Mouse (Mus musculus) bone marrow, adult 2 months (tissue): ENCODE results near the gene Vmn2r93. TPM values are rescaled to one million over a fixed set of nuclear protein-coding genes. Genes with fewer than 3 reads are reported as not detected.

ENCODE experiments used
- H3K27ac ChIP-seq: fragments of 200-500 bp; 2 replicates; pipeline ENCODE4 v1.5.1; 2012; ENCODE audit warnings: low read depth, mild to moderate bottlenecking, control low read depth, inconsistent platforms, low read length; ENCODE audit not compliant: control insufficient read depth, poor library complexity, insufficient read depth
- H3K4me1 ChIP-seq: fragments of 200-500 bp; 2 replicates; pipeline ENCODE4 v1.6.1; 2011; ENCODE audit warnings: low read length; ENCODE audit not compliant: control insufficient read depth, insufficient read depth
- H3K4me3 ChIP-seq: fragments of 200-500 bp; replicated peaks from 2 replicates; pipeline ENCODE3; 2011; ENCODE audit warnings: mild to moderate bottlenecking, low read depth, low read length, control low read depth; ENCODE audit not compliant: control insufficient read depth
- CTCF ChIP-seq: fragments of 200-500 bp; IDR thresholded peaks from 2 replicates; pipeline ENCODE4 v1.5.1; 2011; ENCODE audit warnings: low read length, control low read depth; ENCODE audit not compliant: control insufficient read depth, insufficient read depth
- POLR2A ChIP-seq: fragments of 200-500 bp; IDR thresholded peaks from 2 replicates; pipeline ENCODE4 v1.6.1; 2011; ENCODE audit warnings: low read depth, mild to moderate bottlenecking, control low read depth, low read length, borderline replicate concordance; ENCODE audit not compliant: control insufficient read depth
- WGBS: fragments of 180-500 bp; shearing (Covaris S2); methylation state at CpG from one replicate; pipeline ENCODE4 v1.1.7; 2018; 5-methylcytosine and 5-hydroxymethylcytosine counted together
- polyA plus RNA-seq: library from polyadenylated mRNA; stranded (reverse); fragments of >200 nt; gene quantifications from 2 replicates; pipeline ENCODE4 v1.2.4, GENCODE M21; 2011; ENCODE audit warnings: low replicate concordance; ENCODE audit not compliant: missing spikeins, insufficient read depth, insufficient read length

The Vmn2r93 gene
- polyA plus RNA-seq = not detected in 2 replicates

DNA sequence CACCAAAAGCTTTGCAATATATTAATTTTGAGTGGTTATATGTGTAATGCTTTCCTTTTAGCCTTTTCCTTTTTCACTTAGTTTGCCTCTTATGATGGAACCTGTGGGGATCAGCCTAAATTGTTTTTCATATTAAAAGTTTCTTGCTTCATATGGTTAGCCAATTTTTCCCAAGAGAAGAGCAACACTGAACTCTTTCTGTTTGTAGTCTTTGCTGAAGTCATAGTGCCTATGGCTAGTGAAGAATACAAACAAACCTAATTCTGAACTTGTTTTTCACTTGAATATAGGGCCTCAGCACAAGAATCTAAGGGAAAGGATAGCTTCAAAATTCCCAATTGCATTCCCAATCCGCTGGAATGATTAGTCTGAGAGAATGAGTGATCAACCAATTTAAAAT is at the start of gene Vmn2r93:
TSS of gene Vmn2r93 (plus strand) at position 301 of the 400 bp plus-strand sequence.
- no peak within 1 kb of the TSS for H3K4me3 ChIP-seq
- 28% methylated on average over 1 of the region's 1 CpGs for WGBS
- TF ChIP-seq POLR2A = no peak
- TF ChIP-seq CTCF = no peak
- H3K4me1 ChIP-seq = no peaks in the 10 kb centered on the region
- H3K27ac ChIP-seq = no peak within 1 kb of the TSS

DNA sequence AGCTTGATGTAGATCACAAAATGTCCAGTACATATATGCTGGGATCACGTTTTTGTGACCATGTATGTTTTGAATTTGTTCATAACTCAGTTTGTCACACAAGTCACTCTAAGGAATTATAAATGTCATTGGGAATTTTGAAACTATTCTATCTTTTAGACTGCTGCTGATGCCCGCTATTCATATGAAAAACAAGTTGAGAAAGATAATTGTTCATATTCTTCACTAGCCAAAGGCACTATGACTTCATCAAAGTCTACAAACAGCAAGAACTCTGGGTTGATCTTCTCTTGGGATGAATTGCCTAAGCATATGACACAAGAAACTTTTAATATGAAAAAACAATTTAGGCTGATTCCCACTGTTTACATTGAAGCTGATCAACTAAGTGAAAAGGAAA is 20.2 kb upstream of the Vmn2r93 start, which contains the start of gene Vmn2r94:
TSS of gene Vmn2r94 (minus strand) at position 101 of the 400 bp plus-strand sequence.
- Histone ChIP-seq H3K27ac (no peak within 1 kb of the TSS), H3K4me3 (no peak within 1 kb of the TSS), H3K4me1 (no peaks in the 10 kb centered on the region)
- 48% methylated on average over 2 of the region's 2 CpGs for WGBS
- TF ChIP-seq POLR2A = no peak
- TF ChIP-seq CTCF = no peak

DNA sequence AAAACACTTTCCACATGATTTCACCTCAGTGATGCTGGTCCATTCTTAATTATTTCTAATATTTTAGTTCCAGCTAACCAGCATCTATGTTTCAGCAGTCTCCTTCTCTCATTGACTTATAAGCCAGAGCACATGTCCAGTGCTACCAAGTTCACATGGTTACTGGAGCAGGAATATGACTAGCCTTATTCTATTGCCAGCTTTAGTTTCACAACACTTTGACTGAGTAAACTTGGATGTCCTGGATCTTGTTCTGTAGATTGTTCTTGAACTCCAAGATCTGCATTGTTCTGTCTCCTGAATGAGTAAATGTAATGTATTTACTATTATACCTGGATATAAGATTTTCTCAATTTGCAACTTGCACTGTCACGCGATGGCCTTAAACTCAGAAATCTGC is 25.1 kb downstream of the Vmn2r93 start:
- 95% methylated on average over 2 of the region's 2 CpGs for WGBS
- H3K4me1 ChIP-seq = no peaks in the 10 kb centered on the region
- TF ChIP-seq POLR2A = no peak
- TF ChIP-seq CTCF = no peak
- H3K4me3 ChIP-seq = no peak overlapping the region
- no peak overlapping the region for H3K27ac ChIP-seq

DNA sequence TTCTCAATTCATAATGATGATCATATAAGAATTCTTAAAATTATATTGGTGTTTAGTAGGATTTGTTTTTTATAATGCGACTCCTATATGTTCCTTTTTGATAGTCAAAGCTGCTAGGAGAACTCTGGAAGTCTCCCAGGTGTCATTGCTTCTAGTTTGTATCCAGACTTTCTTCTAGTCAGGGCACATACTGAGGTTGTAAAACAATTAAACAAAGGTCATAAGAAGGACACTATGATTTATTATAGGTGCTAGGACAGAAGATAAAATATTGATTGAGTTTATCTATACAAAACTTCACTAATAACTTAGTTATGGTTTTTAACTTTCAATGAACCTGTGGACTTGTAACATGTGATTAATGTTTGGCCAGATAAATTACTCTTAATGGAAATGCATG is 62.1 kb downstream of the Vmn2r93 start:
- 57% methylated on average over 1 of the region's 1 CpGs for WGBS
- TF ChIP-seq CTCF = no peak
- TF ChIP-seq POLR2A = no peak
- H3K4me1 ChIP-seq = no peaks in the 10 kb centered on the region
- no peak overlapping the region for H3K4me3 ChIP-seq
- no peak overlapping the region for H3K27ac ChIP-seq

- no peak for TF ChIP-seq CTCF
- TF ChIP-seq POLR2A = no peak
These were observed 62.7 kb downstream of the Vmn2r93 start for GRCm38 (mm10) chr17:18360602-18361001.

More at GRCm38 (mm10) chr17:18360602-18361001, 62.7 kb downstream of the Vmn2r93 start:
- 51% methylated on average over 3 of the region's 3 CpGs for WGBS
- no peak overlapping the region for H3K4me3 ChIP-seq
- no peaks in the 10 kb centered on the region for H3K4me1 ChIP-seq
- H3K27ac ChIP-seq = no peak overlapping the region

Other genes with a start within 250 kb of the Vmn2r93 start
- gene Vmn2r124, start 248.7 kb upstream of the Vmn2r93 start, polyA plus RNA-seq = not detected in 2 replicates
- not detected in 2 replicates for gene Vmn2r91, start 213.1 kb upstream of the Vmn2r93 start, polyA plus RNA-seq
- not detected in 2 replicates for gene Vmn2r92, start 146.2 kb upstream of the Vmn2r93 start, polyA plus RNA-seq
- not detected in 2 replicates for gene Vmn2r94, start 20.3 kb upstream of the Vmn2r93 start, polyA plus RNA-seq
- not detected in 2 replicates for gene Vmn2r95, start 126.0 kb downstream of the Vmn2r93 start, polyA plus RNA-seq